Mouse (Mus musculus): ENCODE measurements around the gene Synpo2.
A peak's percentile ranks its signal among the peaks of the same experiment; 100 is the strongest.
"Not testable (repeated sequence)": the region's sequence is repeated elsewhere in the genome, so short reads cannot be mapped to it uniquely, and the experiment has no call there.

The Synpo2 gene

DNA sequence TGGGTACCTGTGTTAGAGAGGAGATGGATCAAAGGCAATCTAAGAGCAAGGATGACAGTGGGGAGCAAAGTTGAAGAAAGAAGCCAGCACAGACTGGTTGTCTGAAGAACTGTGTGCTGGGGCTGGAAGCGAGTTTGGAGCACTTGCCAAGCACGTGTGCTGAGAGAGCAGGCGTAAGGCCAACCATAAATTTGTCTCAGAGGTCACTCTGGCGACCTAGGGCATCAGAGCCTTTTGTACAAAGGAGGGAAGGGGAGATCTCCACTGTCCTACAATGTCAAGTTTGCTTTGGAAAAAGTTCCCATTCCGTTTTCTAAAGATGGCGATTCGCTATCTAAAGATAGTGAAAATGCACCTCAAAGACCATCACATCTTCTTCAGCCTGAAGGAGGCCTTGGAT lies 107.9 kb downstream of the Synpo2 start:
- no peak for DNase-seq

DNA sequence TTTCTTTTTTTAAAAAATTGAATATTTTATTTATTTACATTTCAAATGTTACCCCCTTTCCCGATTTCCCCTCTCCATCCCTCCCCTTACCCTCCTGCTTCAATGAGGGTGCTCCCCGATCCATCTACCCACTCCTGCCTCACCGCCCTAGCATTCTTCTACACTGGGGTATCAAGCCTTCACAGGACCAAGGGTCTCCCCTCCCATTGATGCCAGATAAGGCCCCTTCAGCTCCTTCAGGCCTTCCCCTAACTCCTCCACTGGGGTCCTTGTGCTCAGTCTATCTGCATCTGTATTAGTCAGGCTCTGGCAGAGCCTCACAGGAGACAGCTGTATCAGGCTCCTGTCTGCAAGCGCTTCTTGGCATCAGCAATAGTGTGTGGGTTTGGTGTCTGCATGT lies 109.2 kb downstream of the Synpo2 start:
- DNase-seq: not testable (repeated sequence)

DNA sequence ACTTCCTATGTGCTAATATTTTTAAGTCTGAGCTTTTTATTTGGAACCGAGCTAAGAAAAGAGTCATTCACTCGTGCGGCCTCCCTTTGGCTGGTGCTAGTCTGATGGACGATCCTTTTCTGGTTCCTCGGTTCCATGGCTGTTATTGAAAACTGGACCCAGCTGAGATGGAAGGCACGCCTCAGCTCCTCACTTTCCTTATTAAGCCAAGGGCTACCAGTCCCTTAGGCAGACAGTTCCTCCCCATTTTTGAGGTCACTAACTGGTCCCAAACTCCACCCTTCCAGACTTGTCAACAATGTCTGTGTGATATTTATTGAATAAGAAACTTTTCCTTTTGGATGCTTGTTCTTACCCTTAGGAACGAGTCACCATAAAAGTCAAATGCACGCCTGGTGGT lies 112.1 kb downstream of the Synpo2 start:
- DNase-seq: no peak

DNA sequence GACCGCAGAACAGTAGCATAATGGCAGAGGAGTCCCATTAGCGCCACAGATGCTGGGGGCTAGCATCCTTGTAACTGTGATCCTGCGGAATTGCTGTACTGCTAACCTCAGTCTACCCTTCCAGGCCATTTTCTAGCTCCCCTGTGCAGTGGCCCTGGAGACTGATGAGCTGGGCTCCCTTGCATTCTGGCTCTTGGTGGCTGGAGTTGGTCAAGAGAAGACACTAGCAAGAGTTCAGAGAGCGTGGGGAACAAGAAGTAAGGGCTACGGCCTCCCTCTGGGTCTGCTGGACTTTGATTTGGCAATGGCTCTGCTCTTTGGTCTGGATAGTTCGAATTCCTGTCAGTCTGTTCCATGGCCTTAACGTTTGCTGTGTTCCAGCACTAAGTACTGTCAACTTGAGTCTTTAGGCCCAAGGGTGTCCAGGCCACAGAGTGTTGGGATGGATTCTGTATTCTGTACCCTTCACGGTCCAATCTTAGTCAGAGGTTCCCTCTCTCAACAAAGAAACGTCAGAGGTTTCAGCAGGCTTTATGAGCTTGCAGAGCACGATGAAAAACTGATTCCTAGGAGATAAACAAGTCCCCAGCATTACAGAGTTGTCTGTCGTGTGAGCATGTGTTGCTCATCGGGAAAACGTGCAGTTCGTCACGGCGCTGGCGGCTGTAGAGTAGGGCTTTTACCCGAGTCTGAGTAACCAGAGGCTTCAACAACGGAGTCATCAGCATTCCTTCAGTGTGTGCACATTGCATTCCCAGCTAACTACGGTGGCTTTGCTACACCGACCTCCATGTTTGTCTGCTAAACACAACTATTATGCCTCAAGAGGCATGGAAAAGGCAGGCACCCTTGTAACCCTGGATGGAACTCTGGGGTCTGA lies 113.6 kb downstream of the Synpo2 start:
- no peak for DNase-seq

DNA sequence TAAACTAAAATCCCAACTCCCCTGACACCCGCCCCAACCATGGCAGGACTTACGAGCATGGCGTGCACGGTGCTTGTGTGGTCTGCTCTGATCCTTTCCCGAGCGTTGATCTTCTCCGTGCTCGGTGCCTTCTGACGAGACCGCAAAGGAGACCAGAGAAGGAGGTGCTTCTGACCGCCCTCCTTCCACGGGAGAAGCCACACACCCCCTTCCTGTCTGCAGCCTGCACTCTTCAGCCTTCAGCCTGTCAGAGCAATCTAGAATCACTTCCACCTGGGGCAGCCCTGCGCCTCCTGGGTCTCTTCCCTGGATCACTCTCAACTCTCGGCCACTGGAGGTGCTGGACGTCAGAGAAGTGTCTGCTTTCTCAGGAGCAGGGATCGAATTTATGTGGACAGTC lies 119.0 kb downstream of the Synpo2 start:
- no peak for DNase-seq

DNA sequence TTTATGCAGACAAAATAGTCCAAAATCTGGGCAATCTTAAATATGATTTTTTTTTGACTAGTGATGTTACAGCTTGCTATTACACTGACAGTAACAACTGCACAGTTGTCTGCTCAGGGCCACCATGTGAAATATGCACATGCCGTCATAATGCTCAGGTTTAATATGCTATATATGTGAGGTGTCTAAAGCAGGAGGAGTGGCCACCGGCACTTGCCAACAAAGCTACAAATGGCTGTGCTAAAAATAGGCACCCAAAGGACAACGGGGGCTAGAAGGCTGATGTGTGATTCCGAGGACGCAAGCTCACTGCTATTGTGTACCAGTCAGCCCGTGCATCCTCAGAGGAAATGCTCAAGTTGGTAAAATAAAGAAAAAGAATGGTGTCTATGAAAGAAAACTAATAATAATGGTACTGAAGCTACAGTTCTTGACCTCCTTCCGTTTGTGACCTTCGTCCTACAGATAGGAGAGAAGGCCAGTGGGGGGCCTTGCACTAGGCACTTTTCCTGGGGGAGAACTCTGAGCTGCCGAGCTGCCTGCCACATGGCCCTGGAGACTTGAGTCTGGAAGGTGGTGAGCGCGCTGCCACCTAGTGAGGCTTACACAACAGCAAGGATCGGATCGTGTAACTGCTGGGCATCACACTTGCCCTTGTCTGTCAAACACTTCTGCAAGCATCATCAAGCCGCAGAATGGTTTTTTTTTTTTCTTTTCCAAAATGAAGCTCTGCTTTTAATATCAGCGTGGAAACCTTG lies 120.0 kb downstream of the Synpo2 start:
- DNase-seq: no peak

DNA sequence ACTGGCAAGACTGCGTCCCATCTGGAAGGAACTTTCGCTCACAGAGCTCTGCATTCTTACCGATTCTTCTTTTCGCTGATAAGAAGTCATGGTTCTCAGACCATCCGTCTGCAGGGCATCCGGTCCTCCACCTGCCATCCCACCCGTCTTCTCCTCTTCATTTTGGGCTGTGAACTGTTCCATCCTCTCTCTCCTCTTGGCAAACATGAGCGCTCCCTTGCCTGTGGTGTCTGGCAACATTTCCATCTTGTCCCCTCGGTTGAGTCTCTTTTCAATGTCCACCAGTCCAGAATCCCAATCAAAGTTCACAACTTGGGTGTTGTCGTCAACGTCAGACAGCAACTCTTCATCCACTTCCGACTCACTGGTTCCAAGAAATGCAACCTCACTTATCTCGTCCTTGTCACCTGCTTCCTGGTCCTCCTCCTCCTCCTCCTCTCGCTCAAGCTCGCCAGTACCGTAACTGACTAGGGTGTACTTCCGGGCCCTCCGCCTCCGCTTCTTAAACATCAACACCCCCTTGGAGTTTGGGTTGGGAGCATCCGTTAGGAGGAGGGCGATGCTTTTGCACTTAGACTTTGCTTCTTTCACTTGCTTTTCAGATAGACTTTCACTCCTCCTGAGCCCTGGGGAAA lies 121.8 kb downstream of the Synpo2 start:
- no peak for DNase-seq

DNA sequence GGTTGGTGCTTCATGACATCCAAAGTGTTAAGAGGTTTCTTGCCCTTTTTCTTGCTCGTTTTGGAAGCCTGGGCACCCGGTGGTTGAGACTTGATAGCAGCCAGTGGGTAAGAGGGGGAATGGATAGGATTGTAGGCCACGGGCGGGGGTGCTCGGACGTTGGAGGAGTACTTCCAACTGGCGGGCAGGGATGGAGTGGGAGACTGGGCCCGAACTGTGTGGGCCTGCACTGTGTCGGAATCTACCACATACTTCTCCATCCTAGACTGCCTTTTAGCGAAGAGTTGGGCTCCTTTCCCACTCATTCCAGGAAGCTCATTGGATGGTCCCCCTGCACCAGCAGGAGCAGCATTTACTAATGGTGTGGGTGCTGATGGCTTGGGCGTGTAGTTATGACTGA lies 123.2 kb downstream of the Synpo2 start:
- no peak for DNase-seq

DNA sequence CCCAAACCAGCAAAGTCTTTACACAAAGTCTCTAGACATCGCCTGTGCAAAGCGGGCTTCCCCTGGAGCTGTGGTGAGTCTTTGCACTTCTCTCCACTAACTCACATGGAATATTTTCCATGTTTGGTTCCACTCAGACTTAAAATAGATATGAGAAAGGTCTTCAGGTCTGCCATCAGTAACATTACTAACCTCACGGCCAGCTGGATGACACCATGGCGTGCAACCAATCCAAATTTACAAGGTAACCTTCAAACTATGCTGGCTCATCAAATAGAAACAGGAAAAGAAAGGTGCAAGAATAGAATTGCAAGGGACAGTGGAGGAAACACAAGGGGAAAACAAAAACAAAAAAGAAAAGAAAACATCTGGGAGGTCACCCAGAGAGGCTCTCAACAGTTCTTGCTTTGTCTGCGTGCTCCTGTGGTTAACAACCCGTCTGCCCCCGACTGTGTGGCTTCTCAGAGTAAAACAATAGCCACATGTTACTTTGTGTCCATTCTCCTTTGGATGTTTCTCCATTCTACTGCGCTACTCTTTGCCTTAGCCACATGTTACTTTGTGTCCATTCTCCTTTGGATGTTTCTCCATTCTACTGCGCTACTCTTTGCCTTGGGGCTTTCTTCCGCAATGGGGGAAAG lies 124.8 kb downstream of the Synpo2 start:
- no peak for DNase-seq

DNA sequence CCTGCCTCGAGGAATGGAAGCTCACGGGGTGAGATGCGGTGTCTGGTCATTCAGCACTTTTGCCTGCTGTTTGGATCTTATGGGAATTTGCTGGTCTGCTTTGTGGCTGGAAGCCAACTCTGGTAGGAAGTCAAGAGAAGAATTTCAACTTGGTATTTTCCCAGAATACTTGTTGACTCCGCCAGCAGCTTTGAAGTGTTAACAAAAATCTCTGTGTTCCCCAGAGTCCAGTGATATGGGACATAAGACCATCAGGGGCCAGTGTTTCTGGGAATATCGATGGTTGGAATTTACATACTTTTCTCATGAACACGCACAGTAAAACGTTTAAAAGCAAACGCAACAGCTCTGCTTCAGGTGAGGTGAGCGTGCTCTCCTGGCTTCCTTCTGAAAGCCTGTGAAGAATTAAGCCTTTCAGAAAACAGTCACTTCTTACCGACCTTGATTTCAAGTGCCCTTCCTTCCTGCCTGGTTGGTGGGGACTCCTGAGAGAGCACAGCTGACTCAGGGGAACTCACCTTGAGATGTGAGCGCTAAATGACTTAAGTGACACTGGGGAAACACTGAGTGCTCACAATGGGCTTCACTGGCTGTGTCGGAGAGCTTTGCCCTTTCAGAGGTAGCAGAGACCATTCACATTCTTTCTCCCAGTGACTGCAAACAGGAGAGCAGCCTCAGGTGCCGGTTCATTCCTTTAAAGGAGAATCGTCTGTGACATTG lies 128.0 kb downstream of the Synpo2 start:
- DNase-seq: no peak

DNA sequence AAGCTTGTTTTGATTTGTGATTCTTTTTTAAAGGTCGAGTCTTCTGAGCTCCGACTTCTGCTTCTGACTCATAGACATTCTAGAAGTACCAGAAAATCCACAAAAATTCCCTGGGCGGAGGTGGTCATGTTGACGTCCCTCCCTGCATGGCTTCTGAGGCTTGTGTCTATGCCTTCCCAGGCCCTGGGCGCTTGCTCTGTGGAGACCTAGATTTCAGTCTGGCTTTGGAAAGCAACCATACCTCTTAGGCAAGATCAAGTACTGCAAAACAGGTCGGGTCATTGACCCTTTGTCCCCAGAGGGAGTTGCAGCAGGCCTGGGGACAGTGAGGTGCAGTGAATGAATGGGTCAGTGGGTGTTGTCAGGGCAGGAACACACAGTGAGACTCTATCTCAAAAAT lies 131.6 kb downstream of the Synpo2 start:
- DNase-seq: no peak

DNA sequence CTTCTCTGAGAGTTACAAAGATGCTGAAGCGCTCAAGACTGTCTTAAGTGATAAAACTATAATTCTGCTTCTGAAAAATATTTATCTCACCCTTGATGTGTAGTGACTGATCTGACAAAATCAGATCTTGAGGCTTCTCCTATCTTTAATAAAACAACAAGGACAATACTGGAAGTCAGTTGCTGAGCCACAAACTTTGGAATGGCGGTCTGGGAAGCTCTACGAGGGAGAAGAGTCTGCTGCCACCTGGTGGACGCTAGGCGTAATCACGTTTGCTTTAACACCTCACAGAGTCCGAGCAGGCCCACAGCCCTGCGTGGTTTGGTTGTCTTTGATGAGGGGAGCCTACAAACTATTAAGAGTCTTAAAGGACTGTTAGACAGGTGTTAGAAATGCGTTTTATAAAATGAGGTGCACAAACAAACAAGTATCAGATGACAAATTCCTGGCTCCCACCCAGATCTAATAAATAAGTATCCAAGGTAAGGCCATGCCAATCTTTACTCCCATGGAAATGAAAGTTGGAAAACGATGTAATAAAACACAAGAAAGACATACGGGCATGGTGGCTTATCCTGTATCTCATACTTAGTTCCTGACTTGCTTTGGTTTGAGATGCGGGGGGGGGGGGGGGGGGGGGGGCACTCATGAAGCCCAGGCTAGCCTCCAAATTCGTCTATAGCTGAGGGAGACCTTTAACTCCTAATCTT lies 132.6 kb downstream of the Synpo2 start:
- DNase-seq: peak; percentile 82

DNA sequence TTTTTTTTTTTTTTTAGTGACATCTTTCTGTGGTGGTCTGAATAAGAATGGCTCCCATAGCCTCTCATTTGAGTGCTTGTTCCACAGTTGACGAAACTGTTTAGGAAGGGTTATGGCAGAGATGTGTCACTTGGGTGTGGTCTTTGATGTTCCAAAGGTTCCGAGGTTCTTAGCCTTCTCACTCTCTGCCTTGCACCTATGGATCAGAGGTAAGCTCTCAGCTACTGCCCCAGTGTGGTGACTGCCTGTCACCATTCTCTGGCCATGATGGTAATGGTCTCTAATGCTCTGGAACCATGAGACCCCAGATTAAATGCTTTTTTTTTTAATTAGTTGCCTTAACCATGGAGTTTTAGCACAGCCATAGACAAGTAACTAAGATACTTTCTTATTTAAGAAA lies 134.2 kb downstream of the Synpo2 start:
- no peak for DNase-seq

DNA sequence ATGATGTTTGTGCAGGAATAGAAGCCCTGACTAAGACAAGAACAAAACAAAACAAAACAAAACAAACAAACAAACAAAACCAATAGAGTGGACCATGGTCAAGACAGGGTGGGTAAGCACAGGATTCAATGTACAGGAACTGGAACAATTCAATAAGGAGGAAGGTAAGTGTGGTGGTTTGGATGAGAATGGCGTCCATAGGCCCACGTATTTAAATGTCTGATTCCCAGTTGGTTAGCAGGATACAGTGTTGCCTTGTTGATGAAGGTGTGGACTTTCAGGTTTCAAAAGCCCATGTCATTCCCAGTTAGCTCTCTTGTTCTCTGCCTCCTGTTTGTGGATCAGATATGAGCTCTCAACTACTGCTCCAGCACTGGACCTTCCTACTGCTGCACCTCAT lies 140.8 kb downstream of the Synpo2 start:
- DNase-seq: no peak

DNA sequence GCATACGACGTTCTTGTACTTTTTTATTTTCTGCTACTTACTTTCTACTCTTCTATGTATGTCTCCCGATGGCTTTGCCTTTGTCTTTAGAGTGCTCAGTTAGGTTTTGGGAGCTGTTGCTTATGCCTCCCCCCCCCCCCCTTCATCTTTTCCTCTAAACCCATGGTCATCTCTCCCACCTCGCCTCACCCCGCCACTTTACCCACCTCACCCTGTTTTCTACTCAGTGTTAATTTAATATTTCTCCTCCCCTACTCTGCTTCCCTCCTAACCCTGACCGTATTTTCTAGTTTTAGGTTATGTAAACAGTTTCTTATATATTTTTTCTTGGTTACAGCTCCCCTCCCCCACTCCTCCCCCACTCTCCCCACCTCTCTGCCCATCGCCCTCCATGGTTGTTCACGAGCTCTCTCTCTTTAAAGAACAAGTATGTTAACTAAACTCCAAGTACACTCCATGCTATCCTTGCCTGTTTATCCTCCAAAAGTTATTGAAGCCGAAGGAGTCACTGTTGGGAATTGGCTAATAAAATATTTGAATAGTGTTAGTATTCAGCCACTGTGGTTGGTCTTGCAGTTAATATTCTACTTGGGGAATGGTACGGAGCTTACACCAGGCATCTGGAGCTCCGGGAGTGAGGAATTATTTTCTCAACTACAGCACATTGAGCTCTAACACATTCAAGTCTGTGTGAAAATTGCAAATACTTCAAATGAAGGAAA lies 142.1 kb downstream of the Synpo2 start:
- DNase-seq: no peak

DNA sequence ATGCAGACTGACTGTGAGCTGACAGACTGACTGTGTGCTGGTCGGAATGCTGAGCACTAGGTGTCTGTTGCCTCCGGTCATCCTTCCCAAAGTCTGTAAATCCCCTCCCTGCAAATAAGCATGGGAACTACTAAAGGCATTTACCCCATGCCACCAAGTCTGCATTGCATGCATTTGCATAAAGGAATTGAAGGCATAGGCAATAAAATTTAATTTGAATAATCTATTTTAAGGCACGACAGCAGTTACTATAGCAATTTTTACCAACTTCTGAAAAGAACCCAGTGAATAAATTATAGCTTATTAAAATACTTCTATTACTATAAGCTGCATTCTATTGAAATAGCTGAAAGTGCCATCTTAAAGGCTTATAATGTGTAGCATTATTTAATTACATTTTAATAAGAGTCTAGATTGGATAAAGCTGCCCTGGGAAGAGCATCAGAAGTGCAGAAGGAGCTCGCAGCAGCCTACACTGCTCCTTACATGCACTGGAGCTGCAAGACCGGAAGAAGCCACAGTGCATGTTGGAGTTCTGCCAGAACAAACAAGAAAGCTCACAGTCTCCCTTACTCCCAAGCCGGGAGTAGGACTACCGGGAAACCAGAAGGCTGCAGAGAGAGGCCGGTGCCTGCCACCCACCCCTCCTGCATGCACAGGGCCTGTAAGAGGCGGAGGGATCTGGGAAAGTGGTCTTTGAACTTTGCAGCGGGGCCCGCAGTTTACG lies 142.9 kb downstream of the Synpo2 start:
- no peak for DNase-seq

DNA sequence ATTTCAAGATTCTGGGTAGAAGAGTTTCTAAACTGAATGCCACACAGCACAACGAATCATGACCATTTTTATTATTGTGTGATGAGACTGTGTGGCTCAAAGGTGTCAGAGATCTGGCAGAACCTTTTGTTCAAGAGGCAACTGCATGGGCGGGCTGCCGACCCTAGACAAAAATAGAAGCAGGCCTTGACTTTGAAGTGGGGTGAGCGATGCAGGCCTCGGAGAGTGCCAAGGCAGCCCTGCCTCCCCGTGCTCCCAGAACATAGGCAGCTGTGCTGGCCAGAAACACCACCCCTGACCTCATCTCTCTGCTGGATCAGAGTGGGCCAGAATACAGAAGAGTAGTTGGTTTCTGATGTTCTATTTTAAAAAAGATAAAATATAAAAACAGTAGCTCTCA lies 143.5 kb downstream of the Synpo2 start:
- no peak for DNase-seq

DNA sequence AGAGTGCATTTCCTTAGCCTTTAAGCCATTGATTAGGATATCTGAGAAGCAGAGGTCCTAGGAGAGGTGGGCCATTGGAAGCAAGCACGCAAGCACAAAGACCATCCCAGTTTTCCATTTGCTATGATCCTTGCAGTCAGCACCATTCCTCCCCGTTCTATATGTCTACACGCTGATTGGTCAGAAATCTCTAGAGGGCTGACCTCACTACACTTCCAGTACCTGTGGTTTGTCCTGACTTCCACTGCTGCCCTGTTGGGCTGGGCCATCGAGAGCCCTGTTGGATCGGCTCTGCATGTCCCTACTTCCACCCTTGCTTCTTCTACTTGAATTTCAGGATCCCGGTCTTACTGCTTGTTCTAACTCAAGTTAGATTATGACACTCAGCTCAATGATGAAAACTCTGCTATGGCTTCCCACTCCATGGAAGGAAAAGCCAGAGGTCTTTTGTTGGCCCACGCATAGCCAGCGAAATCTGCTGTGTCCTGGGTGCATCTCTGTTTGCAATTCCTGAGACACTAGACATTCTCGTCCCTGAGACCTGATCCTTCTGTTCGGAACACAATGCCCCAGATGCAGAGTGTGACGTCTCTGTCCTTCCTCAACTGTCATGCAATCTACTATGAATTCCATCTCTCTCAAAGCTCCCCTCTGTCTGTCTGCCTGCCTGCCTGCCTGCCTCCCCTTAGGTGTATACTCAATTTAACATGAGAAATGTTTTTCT lies 146.5 kb downstream of the Synpo2 start:
- no peak for DNase-seq

DNA sequence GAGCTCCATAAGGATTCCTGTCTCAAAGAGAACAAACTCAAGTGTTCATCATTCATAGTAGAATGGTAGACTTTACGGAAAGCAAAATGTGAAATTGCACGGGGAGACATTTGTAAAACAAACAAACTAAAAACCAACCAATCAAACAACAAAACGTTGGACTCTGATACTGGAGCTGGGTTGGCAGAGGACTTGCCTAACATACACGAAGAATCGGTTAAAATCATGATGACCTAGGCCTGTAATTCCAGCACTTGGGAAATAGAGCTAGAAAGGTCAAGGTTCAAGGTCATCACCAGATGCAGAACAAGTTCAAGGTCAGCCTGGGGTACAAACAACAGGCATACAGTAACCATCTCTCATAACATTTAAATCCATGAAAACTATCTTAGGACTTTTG lies 147.7 kb downstream of the Synpo2 start:
- DNase-seq: no peak
